Mouse (Mus musculus) neutrophil, adult 65 days (primary cell): ENCODE data around the gene Ccdc51. TPM values are rescaled to one million over a fixed set of nuclear protein-coding genes. Genes with fewer than 3 reads are reported as not detected.

Source experiments
- total RNA-seq: library from RNA; stranded (reverse); gene quantifications from 2 replicates; pipeline ENCODE4 v1.2.4, GENCODE M21; 2023

The Ccdc51 gene
- total RNA-seq: 2.9 and 3.1 TPM in 2 replicates

GRCm38 (mm10) chr9:109082124-109082800 is at the start of gene Ccdc51, which contains the start of gene Tma7:
Gene Ccdc51 (plus strand): TSS chr9:109082493.
Gene Tma7 (minus strand): TSS chr9:109082587.

GRCm38 (mm10) chr9:109038086-109038895 is 44.0 kb upstream of the Ccdc51 start, which contains the start of gene Shisa5:
Gene Shisa5 (plus strand): TSS chr9:109038565.

GRCm38 (mm10) chr9:109059136-109059903 is 23.0 kb upstream of the Ccdc51 start, which contains the start of gene Trex1:
Gene Trex1 (minus strand): TSS chr9:109059734.

GRCm38 (mm10) chr9:109073661-109074573 is 8.4 kb upstream of the Ccdc51 start, which contains the start of gene Atrip:
Gene Atrip (minus strand): TSS chr9:109074124.

GRCm38 (mm10) chr9:109095137-109095982 is 13.1 kb downstream of the Ccdc51 start, which contains the start of gene Plxnb1:
Gene Plxnb1 (plus strand): TSS chr9:109095389.

Other genes with a start within 250 kb of the Ccdc51 start
- gene Slc26a6, start 229.2 kb upstream of the Ccdc51 start, total RNA-seq: 8.0 and 8.1 TPM in 2 replicates
- gene Tmem89, start 167.9 kb upstream of the Ccdc51 start, total RNA-seq: not detected in 2 replicates
- 139 and 161 TPM in 2 replicates for gene Uqcrc1, start 145.9 kb upstream of the Ccdc51 start, total RNA-seq
- 4.3 and 4.7 TPM in 2 replicates for gene Col7a1, start 128.9 kb upstream of the Ccdc51 start, total RNA-seq
- not detected in 2 replicates for gene Ucn2, start 96.5 kb upstream of the Ccdc51 start, total RNA-seq
- gene Pfkfb4, start 90.7 kb upstream of the Ccdc51 start, total RNA-seq: 177 and 195 TPM in 2 replicates
- gene Shisa5, start 43.9 kb upstream of the Ccdc51 start, total RNA-seq: 139 and 214 TPM in 2 replicates
- gene Trex1, start 22.8 kb upstream of the Ccdc51 start, total RNA-seq: 24.9 and 35.0 TPM in 2 replicates
- 11.8 and 17.5 TPM in 2 replicates for gene Atrip, start 8.4 kb upstream of the Ccdc51 start, total RNA-seq
- gene Tma7, start 94 bp downstream of the Ccdc51 start, total RNA-seq: 194 and 223 TPM in 2 replicates
- gene Plxnb1, start 12.9 kb downstream of the Ccdc51 start, total RNA-seq: 0.73 TPM in 1 of 2 replicates, not detected in the other
- not detected in 2 replicates for gene Fbxw21, start 79.5 kb downstream of the Ccdc51 start, total RNA-seq
- not detected in 2 replicates for gene Fbxw13, start 113.5 kb downstream of the Ccdc51 start, total RNA-seq
- not detected in 2 replicates for gene Fbxw20, start 152.3 kb downstream of the Ccdc51 start, total RNA-seq
- gene Fbxw14, start 205.2 kb downstream of the Ccdc51 start, total RNA-seq: not detected in 2 replicates